24 mouse cellular contexts compared by ENCODE assay signal in genomic region chr3:127275953-127276352, GRCm38 (mm10).
"Had no signal": no experiment of that assay in that cellular context is flagged by ENCODE, and none has a peak within 500 bp of the region (broad histone marks: within the 10 kb centered on the region; RNA-seq: fewer than 3 reads in every experiment).

No protein-coding gene starts in this region.

- H3K4me1 ChIP-seq: heart, embryonic 10.5 days; heart, embryonic 12.5 days; limb, embryonic 10.5 days; limb, embryonic 12.5 days had no signal

- H3K36me3 ChIP-seq: heart, embryonic 10.5 days; heart, embryonic 12.5 days; hindbrain, embryonic 10.5 days; hindbrain, embryonic 12.5 days; limb, embryonic 10.5 days; limb, embryonic 12.5 days had no signal

- H3K4me2 ChIP-seq: heart, embryonic 12.5 days; hindbrain, embryonic 12.5 days; hindbrain, embryonic 14.5 days; limb, embryonic 12.5 days; liver, embryonic 11.5 days had no signal

- H3K27me3 ChIP-seq: heart, embryonic 12.5 days; hindbrain, embryonic 12.5 days; limb, embryonic 12.5 days had no signal

- ATAC-seq: hindbrain, embryonic 16.5 days; inflammation-experienced regulatory T-cells, adult 6 months had no signal

- H3K4me3 ChIP-seq: gastrocnemius, adult 2 months; heart, embryonic 10.5 days; heart, embryonic 12.5 days; hindbrain, embryonic 10.5 days; hindbrain, embryonic 12.5 days; layer of hippocampus, adult 2 months; left cerebral cortex, adult 2 months; limb, embryonic 10.5 days; limb, embryonic 12.5 days had no signal

- H3K27ac ChIP-seq: gastrocnemius, adult 2 months; heart, embryonic 10.5 days; hindbrain, embryonic 10.5 days; hindbrain, embryonic 12.5 days; hindbrain, embryonic 14.5 days; layer of hippocampus, adult 2 months; left cerebral cortex, adult 2 months; limb, embryonic 10.5 days; limb, embryonic 12.5 days had no signal

- H3K9ac ChIP-seq: heart, embryonic 12.5 days; hindbrain, embryonic 12.5 days; hindbrain, embryonic 14.5 days; limb, embryonic 12.5 days had no signal

- DNase-seq: gastrocnemius, adult 2 months; gastrocnemius, postnatal 10 days; gastrocnemius, postnatal 25 days; heart, adult 18-20 months; heart, postnatal 10 days; heart, postnatal 4 days; kidney, adult 18-20 months; kidney, adult 8-10 months; kidney, postnatal 10 days; kidney, postnatal 25 days; kidney, postnatal 4 days; liver had no signal

- H3K9me3 ChIP-seq: heart, embryonic 10.5 days; heart, embryonic 12.5 days; hindbrain, embryonic 10.5 days; hindbrain, embryonic 12.5 days; limb, embryonic 10.5 days; limb, embryonic 12.5 days had no signal
